Mouse (Mus musculus) neural tube, embryonic 10.5 days (tissue): ENCODE data around the gene Tspear.
"Not testable (repeated sequence)": the region's sequence is repeated elsewhere in the genome, so short reads cannot be mapped to it uniquely, and the experiment has no call there.

Experiments used
- DNase-seq: peaks from one replicate; pipeline ENCODE4 v3.0.0-alpha.2; 2017; ENCODE audit warnings: low spot score; ENCODE audit errors: extremely low spot score

Gene Tspear

DNA sequence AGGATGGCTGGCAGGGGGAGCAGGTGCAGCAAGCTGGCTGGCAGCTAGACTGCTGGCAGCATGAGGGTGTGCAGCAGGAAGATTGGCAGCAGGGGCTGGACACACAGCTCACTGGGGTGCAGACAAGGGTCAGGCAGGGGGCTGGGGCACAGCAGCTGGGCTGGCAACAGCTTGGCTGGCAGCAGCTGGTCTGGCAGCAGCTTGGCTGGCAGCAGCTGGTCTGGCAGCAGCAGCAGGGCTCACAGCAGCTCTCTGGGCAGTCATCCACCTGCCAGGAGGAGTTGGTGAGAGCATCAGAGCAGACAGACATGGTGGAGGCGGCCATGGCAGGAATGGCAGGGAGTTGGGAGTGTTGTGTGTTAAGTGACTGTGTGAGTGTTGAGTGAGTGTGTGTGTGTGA is 101.5 kb downstream of the Tspear start, which contains the start of gene Gm7137:
TSS of gene Gm7137 (minus strand) at position 325 of the 400 bp plus-strand sequence.
- not testable (repeated sequence) for DNase-seq

DNA sequence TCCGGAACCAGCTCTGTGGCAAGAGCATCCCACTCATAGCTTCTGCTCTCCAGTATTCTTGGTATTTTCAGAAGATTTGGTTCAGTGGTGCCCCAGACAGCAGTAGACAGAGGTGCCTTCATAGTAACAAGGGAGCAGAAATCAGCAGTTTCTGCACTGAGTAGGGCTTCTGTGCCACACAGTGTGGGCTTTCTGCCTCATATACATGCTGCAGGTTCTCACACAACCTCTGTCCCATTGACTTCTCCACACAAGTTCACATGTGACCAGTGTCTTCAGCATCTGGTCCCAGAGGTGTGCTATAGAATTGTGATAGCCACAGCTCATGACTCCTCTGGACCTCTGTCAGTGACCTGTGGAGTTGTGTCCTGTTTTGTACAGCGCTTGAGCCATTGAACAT is 102.3 kb downstream of the Tspear start:
- no peak for DNase-seq

GRCm38 (mm10) chr10:77794976-77795375 is 108.6 kb downstream of the Tspear start, which contains the start of gene Gm9639:
Gene Gm9639, minus strand, starts transcription at chr10:77795076.
- DNase-seq, result peak; percentile 6

DNA sequence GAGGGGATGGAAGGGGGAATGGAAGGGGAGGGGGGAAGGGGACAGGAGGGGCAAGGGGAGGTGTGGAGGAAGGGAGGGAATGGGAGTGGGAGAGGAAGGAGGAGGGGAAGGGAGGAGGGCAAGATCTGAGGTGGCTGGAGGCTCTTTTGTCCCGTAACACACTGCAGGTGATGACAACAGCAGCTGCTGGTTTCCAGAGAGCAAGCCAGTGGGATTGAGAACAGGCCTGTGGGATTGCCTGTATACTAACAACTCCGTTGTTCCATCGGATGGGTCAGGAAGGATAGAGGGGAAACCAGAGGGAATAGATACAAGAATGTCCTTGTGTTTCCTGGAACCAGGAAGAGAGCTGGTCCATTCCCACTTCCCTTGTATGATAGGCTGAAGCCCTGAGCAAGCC is 111.3 kb downstream of the Tspear start:
- peak; percentile 12 for DNase-seq

DNA sequence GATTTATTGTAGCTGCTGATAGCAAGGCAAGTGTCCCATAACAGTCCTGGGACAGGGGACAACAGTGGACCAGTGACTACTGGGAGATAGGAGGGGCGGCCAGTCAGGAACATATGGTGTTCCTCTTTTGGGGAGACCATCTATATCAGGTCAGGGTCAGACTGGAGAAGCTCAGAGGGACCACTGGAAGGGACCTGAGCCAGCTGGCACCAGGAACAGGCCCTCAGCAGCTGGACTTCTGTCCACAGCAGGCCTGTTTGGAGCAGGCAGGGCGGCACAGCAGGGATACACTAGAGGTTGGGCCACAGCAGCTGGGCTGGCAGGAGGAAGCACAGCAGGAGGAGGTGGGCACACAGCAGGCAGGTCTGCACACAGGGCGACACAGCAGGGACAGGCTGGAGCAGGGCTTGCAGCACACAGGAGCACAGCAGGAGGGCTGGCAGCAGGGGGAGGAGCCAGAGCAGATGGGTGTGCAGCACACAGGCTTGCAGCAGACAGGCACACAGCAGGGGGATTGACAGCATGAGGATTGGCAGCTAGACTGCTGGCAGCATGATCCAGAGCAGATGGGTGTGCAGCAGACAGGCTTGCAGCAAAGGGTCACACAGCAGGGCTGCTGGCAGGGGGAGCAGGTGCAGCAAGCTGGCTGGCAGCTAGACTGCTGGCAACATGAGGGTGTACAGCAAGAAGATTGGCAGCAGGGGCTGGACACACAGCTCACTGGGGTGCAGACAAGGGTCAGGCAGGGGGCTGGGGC is 112.0 kb downstream of the Tspear start:
- peak; percentile 12 for DNase-seq

DNA sequence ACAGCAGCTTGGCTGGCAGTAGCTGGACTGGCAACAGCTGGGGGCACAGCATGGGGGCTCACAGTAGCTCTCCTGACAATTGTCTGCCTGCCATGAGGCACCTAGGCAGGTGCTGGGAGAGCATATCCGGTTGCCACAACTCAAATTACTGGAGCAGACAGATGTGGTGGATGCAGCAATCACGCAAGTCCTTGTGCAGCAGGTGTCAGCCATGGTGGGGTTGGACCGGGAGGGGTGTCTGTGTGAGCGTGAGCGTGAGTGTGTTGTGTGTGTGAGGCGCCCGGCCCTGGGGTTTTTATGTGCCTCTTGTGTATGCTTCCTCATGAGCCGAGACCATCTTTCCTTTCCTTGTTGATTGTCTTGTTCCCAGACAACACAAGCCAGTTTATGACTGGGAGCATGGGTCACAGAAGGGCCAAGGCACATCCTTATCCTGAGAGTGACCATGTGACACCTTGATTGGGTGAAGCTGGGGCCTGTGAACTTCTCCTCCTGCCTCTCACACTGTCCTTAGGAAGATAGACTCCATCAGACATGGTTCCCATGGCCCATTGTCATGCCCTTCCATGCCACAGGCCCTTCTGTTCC is 112.6 kb downstream of the Tspear start, which contains the start of gene Gm19668:
TSS of gene Gm19668 (minus strand) at position 213 of the 588 bp plus-strand sequence.
- peak; percentile 18 for DNase-seq

- no peak for DNase-seq
These were observed 117.7 kb downstream of the Tspear start for GRCm38 (mm10) chr10:77804095-77804494.

DNA sequence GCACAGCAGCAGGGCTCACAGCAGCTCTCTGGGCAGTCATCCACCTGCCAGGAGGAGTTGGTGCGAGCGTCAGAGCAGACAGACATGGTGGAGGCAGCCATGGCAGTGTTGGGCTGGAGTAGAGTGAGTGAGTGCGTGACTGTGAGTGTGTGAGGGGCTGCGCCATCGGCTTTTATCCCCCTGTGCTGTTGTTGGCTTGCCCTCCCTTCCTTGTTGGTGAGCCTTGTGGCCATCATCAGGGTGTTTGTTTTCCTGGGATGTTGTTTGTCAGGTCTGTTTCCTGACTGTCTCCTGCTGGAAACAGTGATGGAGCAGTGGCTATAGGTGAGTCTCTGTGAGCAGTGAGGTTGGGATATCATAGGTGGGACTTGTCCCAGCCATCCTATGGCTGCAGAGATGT is 125.4 kb downstream of the Tspear start, which contains the start of gene Gm9507:
TSS of gene Gm9507 (minus strand) at position 101 of the 400 bp plus-strand sequence.
- no peak for DNase-seq

DNA sequence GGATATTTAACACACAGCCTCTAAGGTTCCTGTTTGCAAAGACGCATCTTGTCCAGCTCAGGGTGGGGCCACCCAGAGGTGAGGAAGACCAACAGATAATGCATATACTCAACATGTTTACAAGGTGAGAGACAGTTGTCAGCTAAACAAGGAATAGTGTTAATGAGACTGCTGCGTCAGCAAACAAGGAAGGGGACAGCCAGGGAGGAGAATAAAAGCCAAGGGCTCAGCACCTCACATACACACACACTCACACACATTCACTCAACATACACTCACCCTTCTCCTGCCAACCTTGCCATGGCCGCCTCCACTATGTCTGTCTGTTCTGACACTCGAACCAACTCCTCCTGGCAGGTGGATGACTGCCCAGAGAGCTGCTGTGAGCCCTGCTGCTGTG is 128.0 kb downstream of the Tspear start, which contains the start of gene Gm2696:
TSS of gene Gm2696 (plus strand) at position 301 of the 400 bp plus-strand sequence.
- DNase-seq, result no peak

- peak; percentile 42 for DNase-seq
These were observed 129.1 kb downstream of the Tspear start for GRCm38 (mm10) chr10:77815514-77815913.

DNA sequence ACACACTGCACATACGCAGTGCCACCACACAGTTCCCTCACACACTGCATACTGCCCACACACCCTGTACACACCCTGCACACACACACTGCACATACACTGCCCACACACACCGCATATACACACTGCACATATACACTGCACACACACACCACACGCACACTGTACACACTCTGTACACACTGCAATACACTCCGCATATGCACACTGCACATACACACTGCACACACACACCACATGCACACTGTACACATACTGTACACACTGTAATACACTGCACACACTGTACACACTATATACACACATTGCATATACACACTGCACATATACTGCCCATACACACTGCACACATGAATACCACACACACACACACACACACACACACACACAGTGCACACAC is 132.2 kb downstream of the Tspear start:
- no peak for DNase-seq

DNA sequence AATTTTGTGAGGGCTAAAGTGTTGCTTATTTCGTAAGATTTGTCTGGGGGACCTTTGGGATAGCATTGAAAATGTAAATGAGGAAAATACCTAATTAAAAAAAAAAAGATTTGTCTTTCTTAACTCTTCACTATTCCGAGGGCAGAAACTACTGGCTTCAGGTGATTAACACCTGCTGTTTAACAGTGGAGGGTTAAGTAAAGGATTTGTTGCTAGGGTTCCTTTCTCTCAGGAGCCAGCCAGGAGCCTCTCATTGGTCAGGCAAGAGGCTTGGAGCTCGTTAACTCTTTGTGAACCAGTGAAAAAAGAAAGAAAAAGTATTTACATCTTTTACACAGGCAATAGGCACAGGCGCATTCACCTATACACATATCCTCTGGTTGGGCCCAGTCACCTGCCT is 132.8 kb downstream of the Tspear start:
- DNase-seq, result no peak

GRCm38 (mm10) chr10:77826951-77827350 is 140.6 kb downstream of the Tspear start, which contains the start of gene Krtap10-4:
Gene Krtap10-4, minus strand, starts transcription at chr10:77827095.
- DNase-seq, result no peak

- no peak for DNase-seq
These were observed 149.3 kb downstream of the Tspear start, which contains the start of gene Krtap10-10 for GRCm38 (mm10) chr10:77835647-77836046. Gene Krtap10-10, plus strand, starts transcription at chr10:77835947.

GRCm38 (mm10) chr10:77839006-77839405 is 152.6 kb downstream of the Tspear start:
- DNase-seq, result no peak

- DNase-seq, result no peak
These were observed 160.1 kb downstream of the Tspear start, which contains the start of gene Gm36176 for GRCm38 (mm10) chr10:77846503-77846902. Gene Gm36176, plus strand, starts transcription at chr10:77846803.

GRCm38 (mm10) chr10:77846961-77847360 is 160.6 kb downstream of the Tspear start:
- no peak for DNase-seq

- DNase-seq, result no peak
These were observed 161.2 kb downstream of the Tspear start for GRCm38 (mm10) chr10:77847538-77847937.

DNA sequence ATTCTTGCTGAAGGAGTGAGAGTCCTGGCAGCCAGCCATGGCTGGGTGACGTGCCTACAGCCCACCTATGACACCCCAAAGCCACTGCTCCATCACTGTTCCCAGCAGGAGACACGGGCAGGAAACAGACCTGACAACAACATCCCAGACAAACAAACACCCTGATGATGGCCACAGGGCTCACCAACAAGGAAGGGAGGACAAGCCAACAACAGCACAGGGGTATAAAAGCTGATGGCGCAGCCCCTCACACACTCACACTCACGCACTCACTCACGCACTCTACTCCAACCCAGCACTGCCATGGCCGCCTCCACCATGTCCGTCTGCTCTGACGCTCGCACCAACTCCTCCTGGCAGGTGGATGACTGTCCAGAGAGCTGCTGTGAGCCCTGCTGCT is 166.2 kb downstream of the Tspear start, which contains the start of gene Gm10318:
TSS of gene Gm10318 (plus strand) at position 301 of the 400 bp plus-strand sequence.
- DNase-seq, result no peak

- no peak for DNase-seq
These were observed 175.3 kb downstream of the Tspear start, which contains the start of gene Gm3285 for GRCm38 (mm10) chr10:77861675-77862074. Gene Gm3285, plus strand, starts transcription at chr10:77861975.

- DNase-seq, result peak; percentile 35
These were observed 177.8 kb downstream of the Tspear start for GRCm38 (mm10) chr10:77864067-77864761.
